Mouse (Mus musculus) thymus, postnatal 25 days (tissue): ENCODE measurements at regions not wholly inside any gene's neighbourhood (a gene's known extent, or its start where the extent isn't known, plus 50 kb on each side); places are given as distances from the start of the nearest gene placed in this dataset.
"Not testable (repeated sequence)": the region's sequence is repeated elsewhere in the genome, so short reads cannot be mapped to it uniquely, and the experiment has no call there.

Experiments
- DNase-seq: peaks from one replicate; pipeline ENCODE4 v3.0.0; 2022

- DNase-seq = no peak
Measured at GRCm38 (mm10) chr13:5920422-5920821, 59.1 kb downstream of the Klf6 start.

GRCm38 (mm10) chr13:5931433-5931832 lies 70.2 kb downstream of the Klf6 start:
- DNase-seq = no peak

GRCm38 (mm10) chr13:5937436-5937835 lies 76.2 kb downstream of the Klf6 start:
- no peak for DNase-seq

- DNase-seq = no peak
Measured at GRCm38 (mm10) chr13:5937970-5938369, 76.7 kb downstream of the Klf6 start.

- DNase-seq = no peak
Measured at GRCm38 (mm10) chr13:5939368-5939767, 78.1 kb downstream of the Klf6 start.

GRCm38 (mm10) chr13:5952863-5953262 lies 91.6 kb downstream of the Klf6 start:
- DNase-seq = no peak

- not testable (repeated sequence) for DNase-seq
Measured at GRCm38 (mm10) chr13:5955121-5955520, 93.8 kb downstream of the Klf6 start.

- DNase-seq = no peak
Measured at GRCm38 (mm10) chr13:5956145-5956544, 94.9 kb downstream of the Klf6 start.

- no peak for DNase-seq
Measured at GRCm38 (mm10) chr13:5962947-5963346, 101.7 kb downstream of the Klf6 start.

GRCm38 (mm10) chr13:5964626-5965025 lies 103.3 kb downstream of the Klf6 start:
- no peak for DNase-seq

GRCm38 (mm10) chr13:5978615-5979014 lies 117.3 kb downstream of the Klf6 start:
- no peak for DNase-seq

GRCm38 (mm10) chr13:5987491-5987890 lies 126.2 kb downstream of the Klf6 start:
- DNase-seq = no peak

- DNase-seq = no peak
Measured at GRCm38 (mm10) chr13:5988407-5988806, 127.1 kb downstream of the Klf6 start.

GRCm38 (mm10) chr13:6000559-6001217 lies 139.4 kb downstream of the Klf6 start:
- DNase-seq = no peak

GRCm38 (mm10) chr13:6001218-6001564 lies 139.9 kb downstream of the Klf6 start:
- DNase-seq = no peak

- DNase-seq = no peak
Measured at GRCm38 (mm10) chr13:6005901-6006300, 144.6 kb downstream of the Klf6 start.

- DNase-seq = no peak
Measured at GRCm38 (mm10) chr13:6009671-6010070, 148.4 kb downstream of the Klf6 start.

GRCm38 (mm10) chr13:6027207-6027606 lies 165.9 kb downstream of the Klf6 start:
- DNase-seq = no peak

- DNase-seq = no peak
Measured at GRCm38 (mm10) chr13:6028878-6029277, 167.6 kb downstream of the Klf6 start.

- DNase-seq = no peak
Measured at GRCm38 (mm10) chr13:6029461-6029860, 168.2 kb downstream of the Klf6 start.

- no peak for DNase-seq
Measured at GRCm38 (mm10) chr13:6030128-6030527, 168.8 kb downstream of the Klf6 start.

GRCm38 (mm10) chr13:6040132-6040531 lies 178.8 kb downstream of the Klf6 start:
- DNase-seq = no peak

- no peak for DNase-seq
Measured at GRCm38 (mm10) chr13:6040663-6041062, 179.4 kb downstream of the Klf6 start.

- DNase-seq = no peak
Measured at GRCm38 (mm10) chr13:6042495-6042894, 181.2 kb downstream of the Klf6 start.

- DNase-seq = no peak
Measured at GRCm38 (mm10) chr13:6059515-6060228, 198.4 kb downstream of the Klf6 start.
